Mouse (Mus musculus) frontal cortex, adult (tissue): ENCODE data around the gene Slc25a16.
A peak's percentile ranks its signal among the peaks of the same experiment; 100 is the strongest.

Source experiments
- ATAC-seq: cut with Nextera tagmentation; 2 replicates; pipeline ENCODE4 v1.9.2; 2017; ENCODE audit warnings: mild to moderate bottlenecking, moderate library complexity, mixed read lengths; ENCODE audit not compliant: low TSS enrichment

Gene Slc25a16

GRCm38 (mm10) chr10:62919925-62920765 lies at the start of gene Slc25a16:
Slc25a16 (plus strand) TSS chr10:62920633.
- peak; percentile 95 for ATAC-seq

GRCm38 (mm10) chr10:62874828-62875227 lies 45.6 kb upstream of the Slc25a16 start:
- no peak for ATAC-seq

DNA sequence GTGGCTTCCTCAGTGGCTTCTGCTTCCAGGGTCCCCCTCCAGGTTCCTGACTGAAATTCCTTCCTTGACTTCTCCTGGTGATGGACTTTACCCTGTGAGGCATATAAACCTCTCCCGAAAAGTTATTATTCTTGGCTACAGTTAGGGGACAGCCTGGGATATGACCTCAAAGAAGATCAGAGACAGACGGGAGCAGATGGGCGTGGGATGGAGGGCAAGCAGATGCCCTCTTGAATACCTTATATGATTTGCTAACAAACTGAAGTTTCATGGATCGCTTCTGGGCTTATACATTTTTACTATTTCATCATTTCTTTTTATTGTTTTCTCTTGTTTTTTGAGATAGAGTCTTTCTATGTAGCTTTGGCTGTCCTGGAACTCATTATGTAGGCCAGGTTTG lies 44.9 kb upstream of the Slc25a16 start:
- no peak for ATAC-seq

GRCm38 (mm10) chr10:62878056-62878455 lies 42.4 kb upstream of the Slc25a16 start:
- ATAC-seq, result no peak

DNA sequence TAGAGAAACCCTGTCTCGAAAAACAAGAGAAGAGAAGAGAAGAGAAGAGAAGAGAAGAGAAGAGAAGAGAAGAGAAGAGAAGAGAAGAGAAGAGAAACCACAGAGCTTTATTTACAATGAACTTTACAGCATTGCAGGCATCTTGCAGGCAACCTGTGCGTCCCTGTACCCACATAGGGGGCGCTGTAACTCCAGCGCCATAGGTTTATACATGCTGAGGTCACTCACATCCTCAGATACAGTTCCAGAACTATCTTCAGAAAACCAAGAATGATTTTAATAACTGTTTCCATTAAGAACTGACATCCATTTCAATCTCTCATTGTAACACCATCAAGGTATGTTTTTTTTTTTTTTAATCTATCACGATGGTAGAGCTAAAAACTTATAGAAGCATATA lies 39.2 kb upstream of the Slc25a16 start:
- no peak for ATAC-seq

DNA sequence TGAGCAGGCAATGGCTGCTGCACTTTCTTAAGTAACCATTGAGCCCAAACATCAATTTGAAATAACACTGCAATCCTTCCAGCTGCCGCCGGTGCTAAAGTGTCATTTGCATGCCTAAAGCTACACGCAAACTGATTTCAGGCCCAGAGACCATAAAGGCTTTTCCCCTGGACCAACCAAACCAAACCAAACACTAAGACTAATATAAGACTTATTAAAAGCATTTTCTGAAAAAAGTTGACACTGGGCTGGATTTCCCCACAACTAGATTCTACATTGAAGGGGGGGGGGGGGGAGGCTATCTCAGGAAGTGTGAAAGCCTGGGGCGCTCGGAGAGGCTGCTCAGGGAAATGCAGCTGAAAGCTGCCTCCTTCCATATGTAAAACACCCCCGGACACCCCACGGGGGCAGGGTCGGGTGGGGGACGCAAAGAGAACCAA lies 36.5 kb upstream of the Slc25a16 start:
- ATAC-seq, result no peak

DNA sequence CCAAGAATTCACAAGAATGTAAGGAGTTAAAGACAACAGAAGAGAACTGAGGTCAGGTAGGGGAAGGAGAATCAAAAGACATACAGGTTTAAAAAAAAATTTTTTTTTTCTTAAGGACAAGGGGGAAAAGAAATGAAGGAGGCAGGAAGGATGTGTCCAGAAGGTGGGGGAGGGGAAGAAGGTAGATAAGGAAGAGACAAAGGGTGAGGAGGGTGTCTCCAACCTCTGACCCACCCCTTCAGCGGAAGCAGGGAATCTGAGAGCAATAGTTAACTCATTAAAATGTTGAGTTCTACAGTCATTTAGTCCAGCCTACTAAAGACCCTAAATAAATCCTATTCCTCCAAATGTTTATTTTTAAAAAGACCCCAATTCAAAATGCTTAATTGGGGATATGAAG lies 35.9 kb upstream of the Slc25a16 start:
- ATAC-seq, result no peak

DNA sequence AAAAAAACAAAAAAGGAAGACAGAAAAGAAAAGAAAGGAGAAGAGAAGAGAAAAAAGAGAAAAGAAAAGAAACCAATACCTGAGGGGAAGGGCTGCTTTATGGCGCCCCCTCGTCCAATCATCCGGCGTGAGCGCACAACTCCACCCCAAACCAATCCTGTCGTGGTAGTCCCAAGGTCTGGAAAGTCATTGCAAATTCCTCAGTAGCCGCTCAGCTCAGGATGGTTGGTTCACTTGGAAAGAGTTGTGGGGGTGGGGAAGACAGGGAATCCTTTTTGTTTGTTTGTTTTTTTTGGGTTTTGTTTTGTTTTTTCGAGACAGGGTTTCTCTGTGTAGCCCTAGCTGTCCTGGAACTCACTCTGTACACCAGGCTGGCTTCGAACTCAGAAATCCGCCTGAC lies 35.0 kb upstream of the Slc25a16 start:
- ATAC-seq, result no peak

- ATAC-seq, result peak; percentile 62
These were observed 34.2 kb upstream of the Slc25a16 start for GRCm38 (mm10) chr10:62885969-62886798.

DNA sequence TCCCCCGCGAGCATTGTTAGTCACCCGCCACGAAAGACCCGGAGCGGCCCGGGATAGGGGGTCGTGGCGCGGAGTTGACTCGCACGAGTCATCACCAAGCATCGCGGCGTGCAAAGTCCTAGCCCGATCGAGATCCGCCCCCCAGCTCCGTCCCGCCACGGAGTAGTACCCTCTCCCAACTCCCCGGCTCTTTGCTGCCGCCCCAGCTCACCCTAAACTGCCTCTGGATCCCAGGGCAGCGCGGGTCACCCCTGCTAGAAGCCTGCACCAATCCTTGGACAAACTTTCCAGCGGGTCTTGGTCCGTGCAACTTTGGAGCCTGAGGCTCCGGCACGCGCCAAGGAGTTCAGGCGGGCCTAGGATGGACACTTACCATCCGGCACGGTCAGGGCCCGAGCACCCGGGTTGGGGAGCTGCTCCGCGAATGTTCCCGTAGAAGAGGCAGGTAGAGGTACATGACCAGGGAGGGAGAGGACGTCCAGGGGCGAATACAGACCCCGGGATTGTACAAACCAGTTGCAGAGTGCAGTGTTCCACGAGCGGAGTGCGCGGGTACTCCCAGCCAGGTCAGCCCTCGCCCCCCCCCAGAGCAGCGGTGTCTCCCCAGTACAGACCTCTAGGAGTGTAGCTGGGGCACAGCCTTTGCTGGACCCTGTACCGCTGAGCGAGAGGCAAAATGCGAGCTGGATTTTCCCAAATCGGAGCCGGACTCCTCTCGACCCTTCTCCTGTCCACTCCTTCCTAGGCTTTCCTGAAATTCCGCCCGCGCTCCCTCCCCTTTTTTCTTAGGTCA lies 33.4 kb upstream of the Slc25a16 start:
- ATAC-seq, result peak; percentile 31

- ATAC-seq, result no peak
These were observed 29.4 kb upstream of the Slc25a16 start for GRCm38 (mm10) chr10:62891025-62891424.

- ATAC-seq, result peak; percentile 96
These were observed 27.7 kb upstream of the Slc25a16 start for GRCm38 (mm10) chr10:62892549-62893232.

DNA sequence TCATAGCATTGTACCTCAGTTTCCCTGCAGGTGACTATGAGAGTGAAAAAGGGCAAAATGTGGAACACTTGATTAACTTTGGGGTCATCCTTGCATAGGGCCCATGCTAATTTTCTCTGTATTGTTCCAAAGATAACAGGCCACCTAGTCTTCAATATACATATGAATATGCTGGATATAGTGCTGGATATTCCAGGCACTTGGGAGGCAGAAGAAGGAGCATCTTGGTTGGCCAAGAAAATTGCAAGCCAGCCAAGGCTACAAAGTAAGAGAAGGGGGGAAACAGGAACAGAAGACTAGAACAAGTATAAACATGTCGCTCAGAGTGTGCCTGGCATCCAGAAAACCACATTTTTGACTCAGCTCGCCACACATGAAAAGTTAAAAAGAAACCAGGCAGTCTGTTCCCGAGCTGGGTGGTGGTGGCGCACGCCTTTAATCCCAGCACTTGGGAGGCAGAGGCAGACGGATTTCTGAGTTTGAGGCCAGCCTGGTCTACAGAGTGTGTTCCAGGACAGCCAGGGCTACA lies 27.0 kb upstream of the Slc25a16 start:
- ATAC-seq, result no peak

DNA sequence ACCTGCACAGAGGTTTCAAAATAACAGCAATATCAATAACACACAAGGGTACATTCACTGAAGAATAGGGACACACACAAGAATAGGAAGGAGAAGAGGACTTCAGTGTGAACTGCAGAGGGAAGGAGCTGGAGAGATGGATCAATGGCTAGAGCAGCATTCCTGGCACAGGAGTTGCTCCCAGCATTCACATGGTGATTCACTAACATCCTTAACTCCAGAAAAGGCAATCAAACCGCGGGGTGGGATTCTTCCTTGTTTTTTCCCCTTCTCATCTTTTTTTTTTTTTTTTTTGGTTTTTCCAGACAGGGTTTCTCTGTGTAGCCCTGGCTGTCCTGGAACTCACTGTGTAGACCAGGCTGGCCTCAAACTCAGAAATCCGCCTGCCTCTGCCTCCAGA lies 26.0 kb upstream of the Slc25a16 start:
- ATAC-seq, result no peak

GRCm38 (mm10) chr10:62895386-62895785 lies 25.0 kb upstream of the Slc25a16 start:
- no peak for ATAC-seq

DNA sequence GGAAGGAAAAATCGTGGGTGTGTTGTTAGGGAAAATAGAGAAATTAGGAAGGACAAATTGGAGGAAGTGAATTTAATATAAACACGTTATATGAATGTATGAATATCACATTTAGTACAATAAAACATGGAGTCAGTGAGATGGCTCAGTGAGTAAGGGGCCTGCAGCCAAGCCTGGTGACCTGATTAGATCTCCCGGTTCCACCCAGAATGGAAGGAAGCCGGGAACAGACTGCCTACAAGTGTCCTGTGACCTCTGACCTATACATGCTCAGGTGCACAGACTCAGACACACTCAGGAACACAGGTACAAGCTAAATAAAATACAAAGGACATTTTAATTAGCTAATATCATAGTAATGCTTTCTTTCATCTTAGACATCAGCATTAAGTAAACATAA lies 24.4 kb upstream of the Slc25a16 start:
- ATAC-seq, result no peak

GRCm38 (mm10) chr10:62896774-62897173 lies 23.7 kb upstream of the Slc25a16 start:
- no peak for ATAC-seq

GRCm38 (mm10) chr10:62897437-62897836 lies 23.0 kb upstream of the Slc25a16 start:
- ATAC-seq, result no peak

DNA sequence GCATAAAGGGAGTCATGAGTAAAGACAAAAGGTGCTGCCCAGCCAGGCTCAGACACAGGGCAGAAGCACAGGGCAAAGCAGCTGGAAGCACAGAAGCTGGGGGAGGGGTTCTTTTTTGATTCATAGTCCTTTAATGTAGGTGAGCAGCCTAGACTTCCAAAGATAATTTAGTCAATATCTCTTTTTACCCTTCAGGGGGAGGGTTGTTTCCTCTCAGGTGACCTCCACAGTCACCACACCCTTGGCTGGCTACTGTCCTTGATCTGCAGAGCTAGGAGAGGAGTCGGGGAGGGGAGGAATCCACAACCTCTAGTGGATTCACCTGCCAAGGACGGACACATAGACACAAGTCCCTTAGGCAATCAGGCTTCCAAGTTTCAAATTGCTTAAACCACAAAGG lies 22.4 kb upstream of the Slc25a16 start:
- no peak for ATAC-seq

DNA sequence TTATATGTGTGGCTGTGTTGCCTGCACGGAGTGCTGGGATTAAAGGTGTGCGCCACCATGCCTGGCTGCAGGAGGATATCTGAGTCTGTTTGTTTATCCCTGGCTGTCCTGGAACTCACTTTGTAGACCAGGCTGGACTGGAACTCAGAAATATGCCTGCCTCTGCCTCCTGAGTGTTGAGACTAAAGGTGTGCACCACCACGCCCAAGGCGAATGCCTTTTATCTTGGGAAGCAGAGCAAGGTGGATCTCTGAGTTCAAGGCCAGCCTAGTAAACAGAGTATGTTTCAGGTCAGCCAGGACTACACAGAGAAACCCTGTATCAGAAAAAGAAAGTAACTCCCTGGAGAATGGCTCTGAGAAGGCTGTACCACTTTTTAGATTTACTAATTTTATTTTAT lies 20.3 kb upstream of the Slc25a16 start:
- no peak for ATAC-seq

DNA sequence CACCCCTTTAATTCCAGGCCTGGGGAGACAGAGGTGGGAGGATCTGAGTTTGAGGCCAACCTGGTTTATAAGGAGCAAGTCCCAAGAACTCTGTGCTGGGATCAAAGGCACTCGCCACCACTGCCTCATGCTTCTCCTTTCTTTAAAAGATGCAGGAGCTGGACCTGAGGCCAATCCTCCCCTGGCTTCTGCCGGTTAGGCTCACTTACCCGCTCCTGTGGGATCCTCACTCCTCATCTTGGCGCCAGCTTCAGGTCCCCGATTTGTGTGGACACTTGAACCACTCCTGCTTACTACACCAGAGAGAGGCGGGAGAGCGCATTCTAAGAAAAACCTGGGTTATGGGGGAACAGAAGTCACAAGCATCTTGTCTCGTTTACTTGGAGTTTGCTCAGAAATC lies 18.6 kb upstream of the Slc25a16 start:
- ATAC-seq, result no peak
